Mouse (Mus musculus) MEL (cell line): ENCODE data around the gene Pink1. TPM values are rescaled to one million over a fixed set of nuclear protein-coding genes. Genes with fewer than 3 reads are reported as not detected.

Source experiments
- DNase-seq: peaks from one replicate; pipeline ENCODE4 v3.0.0; 2011; ENCODE audit warnings: low read depth, low spot score
- H3K27ac ChIP-seq: 2 replicates; pipeline ENCODE4 v1.5.1; 2012; ENCODE audit warnings: low read depth, mild to moderate bottlenecking, control low read depth, low read length, moderate library complexity; ENCODE audit not compliant: control insufficient read depth
- H3K27me3 ChIP-seq, 2 experiments: fragments of 150-350 bp in 1 of 2; sonication (generic) in 1 of 2; 2 replicates each; pipeline ENCODE4 v1.6.1; 2012; ENCODE audit warnings: low read length in 2 of 2, mild to moderate bottlenecking in 2 of 2, improper control_type of control experiment in 1 of 2, moderate library complexity in 1 of 2; ENCODE audit not compliant: insufficient read depth in 2 of 2, control insufficient read depth in 1 of 2
- H3K36me3 ChIP-seq, 2 experiments: 2 replicates each; pipeline ENCODE4 v1.6.1; 2012 to 2014; ENCODE audit warnings: low read length in 2 of 2, improper control_type of control experiment in 1 of 2, inconsistent platforms in 1 of 2, mild to moderate bottlenecking in 1 of 2; ENCODE audit not compliant: insufficient read depth in 2 of 2, control insufficient read depth in 1 of 2
- H3K4me1 ChIP-seq, 2 experiments: fragments of 150-350 bp in 1 of 2; sonication (generic) in 1 of 2; 2 replicates each; pipeline ENCODE4 v1.6.1; 2012; ENCODE audit warnings: low read length in 2 of 2, improper control_type of control experiment in 1 of 2, mild to moderate bottlenecking in 1 of 2; ENCODE audit not compliant: insufficient read depth in 2 of 2, control insufficient read depth in 1 of 2
- H3K4me3 ChIP-seq, 2 experiments: fragments of 150-350 bp in 1 of 2; sonication (generic) in 1 of 2; 2 replicates each; pipeline ENCODE4 v1.5.1; 2012; ENCODE audit warnings: low read depth in 2 of 2, low read length in 2 of 2, mild to moderate bottlenecking in 2 of 2, moderate library complexity in 2 of 2, control low read depth in 1 of 2, improper control_type of control experiment in 1 of 2; ENCODE audit not compliant: control insufficient read depth in 1 of 2, insufficient read depth in 1 of 2
- H3K79me2 ChIP-seq: 2 replicates; pipeline ENCODE4 v1.6.1; 2012; ENCODE audit warnings: mild to moderate bottlenecking, low read length, moderate library complexity; ENCODE audit not compliant: control insufficient read depth, poor library complexity, insufficient read depth
- H3K9ac ChIP-seq: 2 replicates; pipeline ENCODE4 v1.6.1; 2012; ENCODE audit warnings: low read depth, mild to moderate bottlenecking, control low read depth, low read length, moderate library complexity; ENCODE audit not compliant: control insufficient read depth, poor library complexity, severe bottlenecking
- H3K9me3 ChIP-seq: fragments of 150-350 bp; sonication (generic); replicated peaks from 2 replicates; pipeline ENCODE4 v1.6.1; 2012; ENCODE audit warnings: mild to moderate bottlenecking, low read length, improper control_type of control experiment, moderate library complexity; ENCODE audit not compliant: insufficient read depth
- BHLHE40 ChIP-seq: IDR thresholded peaks from 2 replicates; pipeline ENCODE4 v1.6.1; 2012; ENCODE audit warnings: low read depth, mild to moderate bottlenecking, inconsistent platforms, low read length, improper control_type of control experiment, borderline replicate concordance
- CHD1 ChIP-seq: IDR thresholded peaks from 2 replicates; pipeline ENCODE4 v1.6.1; 2012; ENCODE audit warnings: low read depth, mild to moderate bottlenecking, inconsistent platforms, low read length, improper control_type of control experiment
- CHD2 ChIP-seq: IDR thresholded peaks from 2 replicates; pipeline ENCODE4 v1.6.1; 2011; ENCODE audit warnings: low read length, improper control_type of control experiment
- HCFC1 ChIP-seq: IDR thresholded peaks from 2 replicates; pipeline ENCODE4 v1.6.1; 2012; ENCODE audit warnings: low read depth, mild to moderate bottlenecking, inconsistent platforms, low read length, improper control_type of control experiment, moderate library complexity
- MAFK ChIP-seq: IDR thresholded peaks from 2 replicates; pipeline ENCODE4 v1.6.1; 2011; ENCODE audit warnings: low read depth, mild to moderate bottlenecking, low read length, improper control_type of control experiment, borderline replicate concordance
- MAX ChIP-seq: IDR thresholded peaks from 2 replicates; pipeline ENCODE4 v1.6.1; 2011; ENCODE audit warnings: low read length, improper control_type of control experiment
- MXI1 ChIP-seq: IDR thresholded peaks from 2 replicates; pipeline ENCODE4 v1.6.1; 2011; ENCODE audit warnings: mild to moderate bottlenecking, low read depth, low read length, improper control_type of control experiment
- MYC ChIP-seq: IDR thresholded peaks from 2 replicates; pipeline ENCODE4 v1.6.1; 2011; ENCODE audit warnings: low read depth, mild to moderate bottlenecking, low read length, improper control_type of control experiment, moderate library complexity
- POLR2A ChIP-seq, 2 experiments: IDR thresholded peaks; 2 replicates each; pipeline ENCODE4 v1.6.1; 2011 to 2012; ENCODE audit warnings: low read length in 2 of 2, mild to moderate bottlenecking in 2 of 2, control low read depth in 1 of 2, improper control_type of control experiment in 1 of 2, low read depth in 1 of 2, moderate library complexity in 1 of 2; ENCODE audit not compliant: control insufficient read depth in 1 of 2, insufficient read depth in 1 of 2, poor library complexity in 1 of 2
- POLR2AphosphoS2 ChIP-seq: IDR thresholded peaks from 2 replicates; pipeline ENCODE4 v1.6.1; 2011; ENCODE audit warnings: low read length, improper control_type of control experiment
- RAD21 ChIP-seq: IDR thresholded peaks from 2 replicates; pipeline ENCODE4 v1.6.1; 2011; ENCODE audit warnings: mild to moderate bottlenecking, low read depth, low read length, improper control_type of control experiment
- RCOR1 ChIP-seq: IDR thresholded peaks from 2 replicates; pipeline ENCODE4 v1.6.1; 2012; ENCODE audit warnings: low read depth, mild to moderate bottlenecking, inconsistent platforms, low read length, improper control_type of control experiment
- TBP ChIP-seq: IDR thresholded peaks from 2 replicates; pipeline ENCODE4 v1.8.0; 2011; ENCODE audit warnings: low read depth, low read length, improper control_type of control experiment
- USF2 ChIP-seq, 2 experiments: IDR thresholded peaks; 2 replicates each; pipeline ENCODE4 v1.6.1; 2011 to 2012; ENCODE audit warnings: improper control_type of control experiment in 2 of 2, low read length in 2 of 2, borderline replicate concordance in 1 of 2, inconsistent platforms in 1 of 2, low read depth in 1 of 2, mild to moderate bottlenecking in 1 of 2; ENCODE audit not compliant: insufficient read depth in 1 of 2
- ZKSCAN1 ChIP-seq: IDR thresholded peaks from 2 replicates; pipeline ENCODE4 v1.6.1; 2012; ENCODE audit warnings: low read depth, mild to moderate bottlenecking, inconsistent platforms, low read length, improper control_type of control experiment, moderate library complexity
- ZMIZ1 ChIP-seq: IDR thresholded peaks from 2 replicates; pipeline ENCODE4 v1.6.1; 2012; ENCODE audit warnings: low read depth, mild to moderate bottlenecking, inconsistent platforms, low read length, improper control_type of control experiment, moderate library complexity
- polyA plus RNA-seq, 2 experiments: library from polyadenylated mRNA; stranded (reverse) in 1 of 2; unstranded in 1 of 2; fragments of >175 nt in 1 of 2; fragments of >200 nt in 1 of 2; gene quantifications; 2 replicates each; pipeline versions ENCODE4 v1.2.1 to v1.2.4; 2012; ENCODE audit warnings: low replicate concordance in 2 of 2, low read depth in 1 of 2; ENCODE audit not compliant: insufficient read length in 2 of 2, insufficient read depth in 1 of 2, missing spikeins in 1 of 2
- total RNA-seq: library from RNA; depleted of rRNA; stranded (reverse); fragments of 300-350 nt; gene quantifications from 2 replicates; pipeline ENCODE4 v1.2.3, GENCODE M21; 2012

Gene Pink1
- total and polyA plus RNA-seq, 3 experiments = 21.2 to 22.1 TPM; not detected in 1

DNA sequence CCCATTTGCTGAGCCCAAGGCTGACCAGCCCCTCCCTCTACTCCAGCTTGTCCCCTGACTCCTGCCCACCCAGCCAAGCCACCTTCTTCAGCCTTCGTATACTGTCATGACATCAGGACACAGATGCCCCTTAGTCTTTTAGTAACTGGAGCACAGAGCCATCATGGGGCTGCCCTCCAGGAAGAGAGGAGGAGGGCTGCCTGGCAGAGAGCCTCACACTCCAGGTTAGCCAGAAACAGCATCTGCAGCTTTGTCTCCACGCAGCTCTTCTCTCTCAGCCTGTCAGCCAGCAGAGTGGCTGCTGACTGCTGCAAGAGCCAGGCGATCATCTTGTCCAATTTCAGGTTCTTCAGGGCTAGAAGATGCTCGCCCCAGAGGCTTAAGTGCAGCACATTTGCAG is 12.3 kb downstream of the Pink1 start:
- Histone ChIP-seq H3K36me3 (peaks cover 0 to 4% of the 10 kb centered on the region in 2 experiments; a peak in 2 of 4 replicates), H3K27me3 (no peaks in the 10 kb centered on the region), H3K4me1 (no peaks in the 10 kb centered on the region), H3K9me3 (no peaks in the 10 kb centered on the region), H3K9ac (no peak overlapping the region), H3K27ac (no peak overlapping the region), H3K4me3 (no peak overlapping the region), H3K79me2 (peaks cover under 1% of the 10 kb centered on the region; the same call in 1 of the 2 replicates)
- no peak for DNase-seq
- TF ChIP-seq POLR2AphosphoS2 (0 out of 2 replicates have a peak, but pooled peaks have one; percentile 13), ZKSCAN1 (no peak), MXI1 (no peak)

- no peak overlapping the region for H3K9ac ChIP-seq
- no peak overlapping the region for H3K4me3 ChIP-seq
- H3K27ac ChIP-seq = no peak overlapping the region
- H3K79me2 ChIP-seq = peaks cover 8% of the 10 kb centered on the region; the same call in 1 of the 2 replicates
- H3K36me3 ChIP-seq = peaks cover 6 to 10% of the 10 kb centered on the region in 2 experiments
- no peaks in the 10 kb centered on the region for H3K9me3 ChIP-seq
- DNase-seq = no peak
- no peaks in the 10 kb centered on the region for H3K27me3 ChIP-seq
- TF ChIP-seq RAD21 = no peak
- TF ChIP-seq ZMIZ1 = peak; percentile 71; the same call in 1 of the 2 replicates
- 0 out of 4 replicates have a peak, but pooled peaks of 1 of the 2 experiments have one; percentile 27 for TF ChIP-seq POLR2A (IDR thresholded peaks at IDR 0.05; ENCODE audit: control insufficient read depth in 1 of 2, insufficient read depth in 1 of 2, low read depth in 1 of 2, low read length in 2 of 2, poor library complexity in 1 of 2)
- H3K4me1 ChIP-seq = peaks cover 2 to 6% of the 10 kb centered on the region in 2 experiments; a peak in 3 of 4 replicates
These were observed 13.1 kb downstream of the Pink1 start for GRCm38 (mm10) chr4:138313021-138313420.

GRCm38 (mm10) chr4:138312105-138312504 is 14.0 kb downstream of the Pink1 start:
- H3K27ac ChIP-seq = no peak overlapping the region
- TF ChIP-seq MAFK (no peak), ZMIZ1 (no peak), RCOR1 (no peak), HCFC1 (no peak), MAX (no peak), CHD2 (no peak), USF2 (IDR thresholded peaks at IDR 0.05; ENCODE audit: borderline replicate concordance in 1 of 2, insufficient read depth in 1 of 2, low read depth in 1 of 2, low read length in 2 of 2) (no peak), CHD1 (no peak), TBP (no peak), BHLHE40 (no peak), MYC (no peak)
- H3K4me1 ChIP-seq = peaks cover 9 to 13% of the 10 kb centered on the region in 2 experiments; a peak in 3 of 4 replicates
- H3K4me3 ChIP-seq = no peak overlapping the region
- H3K36me3 ChIP-seq = peaks cover 11 to 12% of the 10 kb centered on the region in 2 experiments
- no peak for DNase-seq
- no peaks in the 10 kb centered on the region for H3K27me3 ChIP-seq
- H3K9me3 ChIP-seq = no peaks in the 10 kb centered on the region
- no peak overlapping the region for H3K9ac ChIP-seq
- peaks cover 9% of the 10 kb centered on the region; the same call in 1 of the 2 replicates for H3K79me2 ChIP-seq
